Mouse (Mus musculus): ENCODE data around the gene Barhl1.

The Barhl1 gene

GRCm38 (mm10) chr2:28860678-28861423 is 55.6 kb downstream of the Barhl1 start:
- DNase-seq, result no peak

- DNase-seq, result no peak
Observed at GRCm38 (mm10) chr2:28859303-28859702, 57.2 kb downstream of the Barhl1 start.
